Mouse (Mus musculus): ENCODE results near the gene Gm28051.

GRCm38 (mm10) chr12:102723861-102724260, 33.7 kb downstream of the Gm28051 start:
- TF ChIP-seq POLR2A (IDR thresholded peaks at IDR 0.05; ENCODE audit: control insufficient read depth, extremely low read depth, insufficient read depth, low read length, poor library complexity) (no peak), CTCF (IDR thresholded peaks at IDR 0.05; ENCODE audit: borderline replicate concordance, control insufficient read depth, extremely low read depth, insufficient read depth, low read length, poor library complexity) (no peak)

Data from thymus, adult 2 months (tissue).